Mouse (Mus musculus): Measurements from ENCODE around the gene H2-K1. TPM values are rescaled to one million over a fixed set of nuclear protein-coding genes. Genes with fewer than 3 reads are reported as not detected.

The H2-K1 gene
- polyA plus RNA-seq, 1 experiment from 2014 or later = 37.4 TPM

MicroRNAs within 50 kb of the gene (microRNA counts, 519-probe panel; counts per million panel counts)
- microRNA mmu-miR-219 = 472 counts per million, percentile 1 among the panel's probes with 10 or more counts

Small RNAs within 50 kb of the gene (microRNA-seq; reads per million reads assigned to microRNA genes)
- gene Mir219a-1 = not detected
- not detected for gene Mir219c

Other genes with a start within 250 kb of the H2-K1 start
- 274 and 318 TPM in 2 replicates for gene Rab11b, start 239.8 kb downstream of the H2-K1 start, polyA plus RNA-seq (2015; fragmentation: Nextera tagmentation; extraction: Ambion mirVana)
- 15.4 and 20.0 TPM in 2 replicates for gene Angptl4, start 218.5 kb downstream of the H2-K1 start, polyA plus RNA-seq (2015; fragmentation: Nextera tagmentation; extraction: Ambion mirVana)
- gene Kank3, start 189.8 kb downstream of the H2-K1 start, polyA plus RNA-seq (2015; fragmentation: Nextera tagmentation; extraction: Ambion mirVana) = 44.1 and 52.6 TPM in 2 replicates
- gene Rps28, start 175.8 kb downstream of the H2-K1 start, polyA plus RNA-seq (2015; fragmentation: Nextera tagmentation; extraction: Ambion mirVana) = 456 and 543 TPM in 2 replicates
- 487 and 517 TPM in 2 replicates for gene Ndufa7, start 175.8 kb downstream of the H2-K1 start, polyA plus RNA-seq (2015; fragmentation: Nextera tagmentation; extraction: Ambion mirVana)
- 31.4 and 39.9 TPM in 2 replicates for gene Cd320, start 157.3 kb downstream of the H2-K1 start, polyA plus RNA-seq (2015; fragmentation: Nextera tagmentation; extraction: Ambion mirVana)
- not detected in 2 replicates for gene Gm7029, start 126.5 kb downstream of the H2-K1 start, polyA plus RNA-seq (2015; fragmentation: Nextera tagmentation; extraction: Ambion mirVana)
- 5.3 and 7.3 TPM in 2 replicates for gene Kifc1, start 109.7 kb downstream of the H2-K1 start, polyA plus RNA-seq (2015; fragmentation: Nextera tagmentation; extraction: Ambion mirVana)
- 0.18 TPM in 1 of 2 replicates, not detected in the other for gene Platr17, start 95.2 kb downstream of the H2-K1 start, polyA plus RNA-seq (2015; fragmentation: Nextera tagmentation; extraction: Ambion mirVana)
- 27.1 and 36.7 TPM in 2 replicates for gene Daxx, start 90.9 kb downstream of the H2-K1 start, polyA plus RNA-seq (2015; fragmentation: Nextera tagmentation; extraction: Ambion mirVana)
- 44.3 and 61.3 TPM in 2 replicates for gene Tapbp, start 84.4 kb downstream of the H2-K1 start, polyA plus RNA-seq (2015; fragmentation: Nextera tagmentation; extraction: Ambion mirVana)
- 11.3 and 15.3 TPM in 2 replicates for gene Zbtb22, start 84.4 kb downstream of the H2-K1 start, polyA plus RNA-seq (2015; fragmentation: Nextera tagmentation; extraction: Ambion mirVana)
- gene Rgl2, start 70.8 kb downstream of the H2-K1 start, polyA plus RNA-seq (2015; fragmentation: Nextera tagmentation; extraction: Ambion mirVana) = 34.7 and 44.8 TPM in 2 replicates
- 112 and 115 TPM in 2 replicates for gene Pfdn6, start 60.0 kb downstream of the H2-K1 start, polyA plus RNA-seq (2015; fragmentation: Nextera tagmentation; extraction: Ambion mirVana)
- 16.3 and 24.1 TPM in 2 replicates for gene Wdr46, start 59.7 kb downstream of the H2-K1 start, polyA plus RNA-seq (2015; fragmentation: Nextera tagmentation; extraction: Ambion mirVana)
- gene B3galt4, start 48.9 kb downstream of the H2-K1 start, polyA plus RNA-seq (2015; fragmentation: Nextera tagmentation; extraction: Ambion mirVana) = 5.1 and 6.5 TPM in 2 replicates
- 35.5 and 44.7 TPM in 2 replicates for gene Vps52, start 44.5 kb downstream of the H2-K1 start, polyA plus RNA-seq (2015; fragmentation: Nextera tagmentation; extraction: Ambion mirVana)
- 847 and 935 TPM in 2 replicates for gene Rps18, start 44.3 kb downstream of the H2-K1 start, polyA plus RNA-seq (2015; fragmentation: Nextera tagmentation; extraction: Ambion mirVana)
- gene Ring1, start 24.3 kb upstream of the H2-K1 start, polyA plus RNA-seq (2015; fragmentation: Nextera tagmentation; extraction: Ambion mirVana) = 15.8 and 20.8 TPM in 2 replicates
- gene H2-Ke6, start 27.7 kb upstream of the H2-K1 start, polyA plus RNA-seq (2015; fragmentation: Nextera tagmentation; extraction: Ambion mirVana) = 47.4 and 56.2 TPM in 2 replicates
- gene Slc39a7, start 31.3 kb upstream of the H2-K1 start, polyA plus RNA-seq (2015; fragmentation: Nextera tagmentation; extraction: Ambion mirVana) = 97.8 and 133 TPM in 2 replicates
- gene Rxrb, start 31.5 kb upstream of the H2-K1 start, polyA plus RNA-seq (2015; fragmentation: Nextera tagmentation; extraction: Ambion mirVana) = 26.8 and 38.5 TPM in 2 replicates
- gene Col11a2, start 39.1 kb upstream of the H2-K1 start, polyA plus RNA-seq (2015; fragmentation: Nextera tagmentation; extraction: Ambion mirVana) = 1.3 and 4.6 TPM in 2 replicates
- gene H2-Oa, start 92.0 kb upstream of the H2-K1 start, polyA plus RNA-seq (2015; fragmentation: Nextera tagmentation; extraction: Ambion mirVana) = 0.29 and 0.94 TPM in 2 replicates
- 6.0 and 13.6 TPM in 2 replicates for gene H2-DMa, start 119.2 kb upstream of the H2-K1 start, polyA plus RNA-seq (2015; fragmentation: Nextera tagmentation; extraction: Ambion mirVana)
- gene Brd2, start 122.3 kb upstream of the H2-K1 start, polyA plus RNA-seq (2015; fragmentation: Nextera tagmentation; extraction: Ambion mirVana) = 59.0 and 77.7 TPM in 2 replicates
- 0.69 and 2.5 TPM in 2 replicates for gene H2-DMb2, start 143.0 kb upstream of the H2-K1 start, polyA plus RNA-seq (2015; fragmentation: Nextera tagmentation; extraction: Ambion mirVana)
- gene H2-DMb1, start 152.7 kb upstream of the H2-K1 start, polyA plus RNA-seq (2015; fragmentation: Nextera tagmentation; extraction: Ambion mirVana) = 0.34 and 3.2 TPM in 2 replicates
- 2.4 and 8.0 TPM in 2 replicates for gene Tap1, start 187.2 kb upstream of the H2-K1 start, polyA plus RNA-seq (2015; fragmentation: Nextera tagmentation; extraction: Ambion mirVana)
- 3.1 and 22.4 TPM in 2 replicates for gene Psmb9, start 187.4 kb upstream of the H2-K1 start, polyA plus RNA-seq (2015; fragmentation: Nextera tagmentation; extraction: Ambion mirVana)
- gene Psmb8, start 197.4 kb upstream of the H2-K1 start, polyA plus RNA-seq (2015; fragmentation: Nextera tagmentation; extraction: Ambion mirVana) = 6.3 and 50.4 TPM in 2 replicates
- gene Tap2, start 203.2 kb upstream of the H2-K1 start, polyA plus RNA-seq (2015; fragmentation: Nextera tagmentation; extraction: Ambion mirVana) = 5.3 and 13.7 TPM in 2 replicates
- 0.14 and 0.30 TPM in 2 replicates for gene H2-Ob, start 238.6 kb upstream of the H2-K1 start, polyA plus RNA-seq (2015; fragmentation: Nextera tagmentation; extraction: Ambion mirVana)

Measured in heart, embryonic 15.5 days (tissue).